Mouse (Mus musculus) left cerebral cortex, adult 18-20 months (tissue): ENCODE data around the gene Gm9964. TPM values are rescaled to one million over a fixed set of nuclear protein-coding genes. Genes with fewer than 3 reads are reported as not detected.
"Not testable (repeated sequence)": the region's sequence is repeated elsewhere in the genome, so short reads cannot be mapped to it uniquely, and the experiment has no call there.

Experiments used
- DNase-seq, 2 experiments: peaks; one replicate each; pipeline ENCODE4 v3.0.0; 2021 to 2022; ENCODE audit warnings: low spot score in 2 of 2, mixed read lengths in 1 of 2
- total RNA-seq, 2 experiments: library from RNA; stranded (reverse); gene quantifications; 2 replicates each; pipeline ENCODE4 v1.2.3; 2021

The Gm9964 gene
- total RNA-seq, 2 experiments from 2014 or later, result 0.49 TPM; not detected in 1

DNA sequence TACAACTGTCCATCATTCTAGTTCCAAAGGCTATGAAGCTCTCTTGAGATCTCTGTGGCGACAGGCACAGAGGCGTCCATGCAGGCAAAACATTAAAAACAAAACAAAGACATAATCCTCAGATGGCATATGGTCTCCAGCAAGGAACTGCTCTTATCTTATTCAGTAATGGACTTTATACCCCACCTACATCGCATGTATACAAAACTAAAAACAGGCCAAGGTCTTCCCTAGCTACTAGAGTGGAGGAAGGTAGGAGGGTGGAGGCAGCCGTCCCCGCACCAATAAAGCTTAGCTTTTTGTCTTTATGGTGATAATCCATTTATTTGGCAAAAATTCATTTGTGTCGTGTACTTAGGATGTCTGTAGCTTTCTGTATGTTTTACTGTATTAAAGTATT lies 6.4 kb upstream of the Gm9964 start:
- DNase-seq, result no peak

DNA sequence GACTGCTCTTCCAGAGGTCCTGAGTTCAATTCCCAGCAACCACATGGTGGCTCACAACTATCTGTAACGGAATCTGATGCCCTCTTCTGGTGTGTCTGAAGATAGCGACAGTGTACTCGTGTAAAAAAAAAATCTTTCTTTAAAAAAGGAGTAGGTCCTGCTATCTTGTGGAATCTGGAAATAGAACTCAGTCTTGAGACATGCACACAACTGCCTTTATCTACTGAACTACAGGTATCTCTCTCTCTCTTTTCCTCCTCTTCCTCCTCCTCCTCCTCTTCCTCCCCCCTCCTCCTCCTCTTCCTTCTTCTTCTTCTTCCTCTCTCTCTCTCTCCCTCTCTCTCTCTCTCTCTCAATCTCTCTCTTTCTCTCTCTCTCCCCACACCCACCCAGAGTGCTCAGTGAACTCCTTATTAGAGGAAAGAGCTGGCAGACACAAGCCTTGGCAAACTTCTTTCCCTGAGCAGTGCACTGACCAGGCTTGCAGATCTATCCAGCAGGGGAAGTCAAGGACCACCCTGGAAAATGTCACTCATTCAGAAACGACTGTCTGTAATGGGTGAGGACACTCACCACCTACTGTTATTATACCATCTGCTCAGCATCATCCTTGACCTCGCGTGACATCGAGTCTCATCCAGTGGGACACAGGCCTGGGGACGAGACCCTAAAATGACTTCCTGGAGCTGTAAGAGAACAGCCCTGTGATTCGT lies 3.2 kb upstream of the Gm9964 start:
- no peak for DNase-seq

DNA sequence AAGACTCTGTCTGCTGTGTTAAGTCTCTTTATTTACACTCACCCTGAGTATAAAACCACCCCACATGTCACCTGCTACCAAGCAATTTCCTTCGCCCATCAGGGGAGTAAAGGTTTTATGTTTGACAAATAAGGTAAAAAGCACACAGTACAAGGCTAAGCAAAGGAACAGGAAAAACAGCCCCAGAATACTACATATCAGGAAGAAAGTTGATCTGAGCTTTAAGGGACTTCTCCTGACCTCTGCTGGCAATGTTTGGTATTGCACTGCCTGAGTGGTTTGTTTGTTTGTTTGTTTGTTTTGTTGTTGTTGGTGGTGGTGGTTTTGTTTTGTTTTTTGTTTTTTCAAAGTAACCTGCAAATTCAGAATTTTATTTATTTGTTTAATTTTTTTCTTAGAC lies 539 bp downstream of the Gm9964 start:
- peak; percentile 6 to 35 for DNase-seq

DNA sequence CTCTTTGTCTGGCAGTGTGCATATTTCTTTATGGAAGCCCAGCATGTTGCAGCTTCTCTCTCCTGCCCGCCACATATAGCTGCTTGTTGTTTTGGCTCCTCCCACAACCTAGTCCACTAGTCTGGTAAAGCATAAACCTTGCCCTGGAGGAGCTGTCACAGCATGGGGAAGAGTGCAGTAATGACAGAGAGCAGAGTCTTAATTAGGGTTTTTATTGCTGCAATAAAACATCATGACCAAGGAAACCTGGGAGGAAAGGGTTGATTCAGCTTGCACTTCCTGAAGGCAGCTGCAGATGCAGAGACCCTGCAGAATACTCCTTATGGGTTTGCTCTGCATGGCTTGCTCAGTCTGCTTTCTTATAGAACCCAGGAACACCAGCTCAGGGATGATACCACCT lies 2.7 kb downstream of the Gm9964 start:
- no peak for DNase-seq

DNA sequence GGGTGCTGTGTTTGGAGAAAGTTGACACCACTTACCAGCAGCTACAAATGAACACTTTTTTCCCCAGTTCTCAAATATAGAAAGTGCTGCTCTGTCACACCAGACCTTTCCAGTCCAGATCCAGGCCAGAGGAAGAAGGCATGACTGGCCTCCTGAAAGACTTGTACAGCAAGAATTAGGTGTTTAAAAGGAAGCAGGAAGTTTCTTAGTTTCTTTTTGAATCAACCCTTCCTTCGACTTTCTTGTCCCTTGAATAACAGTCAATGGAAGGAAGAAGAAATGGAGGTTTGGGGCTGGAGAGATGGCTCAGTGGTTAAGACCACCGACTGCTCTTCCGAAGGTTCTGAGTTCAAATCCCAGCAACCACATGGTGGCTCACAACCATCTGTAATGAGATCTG lies 3.7 kb downstream of the Gm9964 start:
- no peak for DNase-seq

DNA sequence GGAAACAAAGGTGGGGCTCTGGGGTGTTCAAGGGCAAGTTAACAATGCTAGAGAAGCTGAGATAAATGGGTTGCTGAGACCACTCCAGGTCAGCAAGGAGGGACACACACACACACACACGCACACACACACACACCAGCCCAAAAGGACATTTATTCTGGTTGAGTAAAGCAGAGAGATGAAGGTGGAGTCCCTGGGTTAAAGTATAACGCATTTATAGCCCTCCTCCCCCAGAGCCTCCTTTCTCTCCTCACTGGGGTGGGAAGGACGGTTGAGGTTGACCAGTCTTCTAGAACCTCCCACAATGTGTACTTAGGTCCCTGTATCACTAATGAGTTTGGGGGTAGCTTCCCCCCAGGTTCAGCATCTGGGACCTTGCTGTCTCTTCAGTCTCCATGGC lies 4.6 kb downstream of the Gm9964 start:
- DNase-seq, result no peak

DNA sequence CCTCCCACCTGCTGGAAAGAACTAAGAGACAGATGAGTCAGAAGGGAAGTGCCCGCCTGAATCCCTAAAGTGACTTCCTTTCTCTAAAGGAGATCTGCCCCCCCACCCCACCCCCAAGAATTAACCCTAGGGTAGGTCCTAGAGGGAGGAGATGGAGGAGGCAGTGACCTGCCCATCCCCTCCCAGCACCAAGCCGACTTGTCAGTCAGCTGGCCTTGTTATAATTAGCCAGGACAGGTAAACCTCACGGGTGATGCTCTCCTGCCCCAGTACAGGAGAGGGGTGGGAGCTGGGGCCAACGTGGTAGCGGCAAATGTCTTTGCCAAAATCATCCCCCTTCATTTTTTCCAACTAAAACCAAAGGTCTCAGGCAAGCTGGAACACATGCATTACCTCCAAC lies 5.1 kb downstream of the Gm9964 start:
- DNase-seq, result no peak

DNA sequence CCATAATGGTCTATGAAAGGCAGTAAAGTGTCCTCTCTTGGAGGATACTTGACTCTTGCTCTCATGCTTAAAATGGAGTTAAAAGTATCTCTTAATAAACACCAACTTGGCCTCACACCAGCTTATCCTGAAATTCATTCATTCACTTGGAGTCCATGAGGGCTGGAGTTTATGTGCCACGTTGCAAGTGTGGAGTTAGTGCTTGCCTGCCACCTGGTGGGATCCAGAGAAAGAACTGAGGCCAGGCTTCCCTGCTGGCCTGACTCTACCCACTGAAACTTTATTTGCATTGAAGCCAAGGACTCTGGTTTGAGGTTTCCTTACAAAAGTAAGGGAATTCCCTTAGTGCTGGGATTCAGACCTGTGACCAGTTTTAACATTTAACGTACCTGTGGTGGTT lies 6.2 kb downstream of the Gm9964 start:
- no peak for DNase-seq

DNA sequence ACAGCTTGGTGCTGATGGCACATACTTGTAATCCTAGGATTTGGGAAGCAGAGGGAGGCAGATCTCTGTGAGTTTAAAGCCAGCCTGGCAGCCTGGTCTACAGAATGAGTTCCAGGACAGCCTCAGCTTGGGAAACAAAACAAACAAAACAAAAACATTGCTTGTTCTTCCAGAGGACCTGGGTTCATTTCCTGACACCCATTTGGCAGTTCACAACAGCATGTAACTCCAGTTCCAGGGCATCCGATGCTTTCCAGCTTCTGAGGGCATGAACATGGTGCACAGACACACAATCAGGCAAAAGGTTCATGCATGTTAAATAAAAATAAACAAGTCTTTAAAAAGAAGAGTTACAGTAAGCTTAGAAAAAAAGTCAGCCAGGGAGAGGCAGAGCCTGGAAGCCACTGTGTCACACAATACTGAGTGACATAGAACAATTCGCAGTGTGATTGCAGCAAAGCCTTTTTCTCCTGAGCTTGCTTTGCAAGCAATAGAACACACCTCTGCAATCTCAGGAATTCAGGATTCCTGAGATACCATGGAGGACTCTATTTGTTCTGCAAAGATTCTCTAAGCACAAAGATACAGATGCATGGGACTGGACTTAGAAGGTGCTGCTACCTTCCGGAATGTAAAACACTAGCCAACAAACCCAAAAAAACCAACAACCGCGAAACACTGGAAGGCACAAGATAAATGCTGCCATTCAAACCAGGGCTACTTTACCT lies 7.6 kb downstream of the Gm9964 start:
- DNase-seq, result no peak

DNA sequence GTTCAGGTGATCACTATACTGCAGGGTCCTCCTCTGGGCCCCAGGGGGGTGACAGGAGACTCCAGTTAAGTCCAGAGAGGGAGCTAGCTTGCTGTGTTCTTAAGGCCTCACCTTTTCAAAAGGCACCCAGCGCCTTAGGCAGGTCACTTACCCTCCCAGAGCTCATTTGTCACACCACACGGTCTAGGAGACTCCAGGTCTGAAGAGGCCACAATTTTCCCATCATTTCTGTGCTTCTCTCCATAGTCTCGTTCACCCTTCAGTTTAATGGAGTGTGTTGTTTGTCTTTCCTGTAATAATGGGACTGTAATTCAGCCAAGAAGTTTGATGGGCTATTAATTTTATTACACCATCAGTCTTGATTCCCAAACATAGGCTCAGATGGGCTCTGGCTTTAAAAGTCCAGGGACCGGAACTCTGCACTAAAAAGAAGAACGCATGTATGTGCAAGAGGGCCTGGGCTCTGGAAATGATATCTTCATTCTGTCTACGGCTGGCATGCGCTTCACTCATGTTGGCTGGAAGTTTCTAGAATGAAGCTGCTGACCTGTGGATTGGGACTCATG lies 8.3 kb downstream of the Gm9964 start:
- DNase-seq, result no peak

DNA sequence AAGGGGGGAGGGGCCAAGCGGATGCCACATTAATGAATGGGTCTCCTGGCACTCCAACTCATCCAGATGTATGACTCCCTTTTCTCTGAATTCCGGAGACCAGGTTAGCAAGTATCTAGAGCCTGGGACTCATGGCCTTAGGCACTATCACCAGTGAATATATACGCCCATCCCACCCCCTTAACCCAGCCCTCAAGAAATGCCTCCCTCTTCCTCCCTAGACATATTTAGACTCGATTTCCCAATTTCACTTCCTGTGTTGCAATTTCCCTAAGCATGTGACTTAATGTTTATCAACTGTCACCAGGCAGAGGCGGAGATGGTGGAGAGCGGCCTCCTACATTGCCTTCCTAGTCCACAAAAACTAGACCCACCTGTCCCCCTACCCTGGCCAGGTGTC lies 9.3 kb downstream of the Gm9964 start:
- DNase-seq, result no peak

DNA sequence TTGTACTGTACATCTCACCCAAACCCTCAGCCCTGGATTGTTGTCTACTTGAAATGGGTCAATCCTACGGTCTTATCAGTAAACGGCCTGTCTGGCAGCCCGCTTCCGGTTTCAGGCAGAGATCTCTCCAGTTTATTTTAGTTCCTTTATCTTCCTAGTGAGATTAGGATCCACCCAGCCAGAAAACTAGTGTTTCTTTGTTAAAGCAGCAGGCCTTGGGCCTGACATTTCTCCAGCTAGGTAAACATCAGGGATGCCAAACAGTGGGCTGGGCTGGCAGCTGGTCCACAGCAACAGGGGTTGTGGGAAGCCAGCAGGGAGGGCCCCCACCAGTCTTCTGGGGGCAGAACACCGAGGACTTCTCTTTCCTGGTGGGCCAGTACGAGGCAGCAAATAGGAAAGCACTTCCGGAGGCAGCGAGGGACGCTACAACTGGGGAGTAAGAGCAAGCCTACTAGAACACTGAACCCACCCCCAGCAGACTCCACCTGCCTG lies 10.4 kb downstream of the Gm9964 start:
- DNase-seq, result no peak

DNA sequence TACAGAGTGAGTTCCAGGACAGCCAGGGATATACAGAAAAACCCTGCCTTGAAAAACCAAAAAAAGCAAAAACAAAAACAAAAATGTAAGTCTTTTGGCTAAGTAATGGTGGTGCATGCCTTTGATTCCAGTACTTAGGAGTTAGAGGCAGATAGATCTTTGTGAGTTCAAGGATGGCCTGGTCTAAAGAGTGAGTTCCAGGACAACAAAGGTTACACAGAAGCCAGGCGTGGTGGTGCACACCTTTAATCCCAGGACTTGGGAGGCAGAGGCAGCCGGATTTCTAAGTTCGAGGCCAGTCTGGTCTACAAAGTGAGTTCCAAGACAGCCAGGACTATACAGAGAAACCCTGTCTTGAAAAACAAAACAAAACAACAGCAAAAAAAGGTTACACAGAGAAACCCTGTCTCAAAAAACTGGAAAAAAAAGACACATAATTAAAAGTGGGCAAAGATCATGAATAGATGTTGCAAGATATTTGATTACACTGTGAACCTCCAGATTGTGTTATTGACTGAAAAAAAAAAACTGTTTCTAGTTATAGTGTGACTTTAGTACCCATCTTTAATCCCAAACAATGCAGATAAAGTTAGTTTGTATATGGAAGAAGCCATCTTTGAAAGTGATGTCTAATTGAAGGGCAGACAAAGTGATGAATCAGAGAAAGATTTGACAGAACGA lies 13.2 kb downstream of the Gm9964 start:
- no peak for DNase-seq

DNA sequence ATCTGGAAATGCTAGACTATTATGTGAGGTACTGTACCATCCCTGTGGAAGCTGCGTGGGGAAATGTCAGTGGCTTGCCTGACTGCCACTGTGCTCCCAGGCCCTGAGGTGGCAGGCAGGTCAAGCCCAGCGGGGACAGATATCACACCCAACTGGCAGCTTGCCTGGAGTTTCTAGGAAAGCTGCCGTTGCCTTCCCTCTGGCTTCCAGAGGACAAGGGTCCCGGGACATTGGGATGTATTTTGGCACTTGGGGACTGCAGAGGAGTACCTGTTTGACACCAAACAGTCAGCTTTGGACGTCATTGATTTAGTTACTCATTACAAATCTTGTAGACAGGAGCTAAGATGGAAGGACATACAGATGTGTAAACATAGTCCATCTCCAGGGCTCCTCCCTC lies 15.3 kb downstream of the Gm9964 start:
- no peak for DNase-seq

DNA sequence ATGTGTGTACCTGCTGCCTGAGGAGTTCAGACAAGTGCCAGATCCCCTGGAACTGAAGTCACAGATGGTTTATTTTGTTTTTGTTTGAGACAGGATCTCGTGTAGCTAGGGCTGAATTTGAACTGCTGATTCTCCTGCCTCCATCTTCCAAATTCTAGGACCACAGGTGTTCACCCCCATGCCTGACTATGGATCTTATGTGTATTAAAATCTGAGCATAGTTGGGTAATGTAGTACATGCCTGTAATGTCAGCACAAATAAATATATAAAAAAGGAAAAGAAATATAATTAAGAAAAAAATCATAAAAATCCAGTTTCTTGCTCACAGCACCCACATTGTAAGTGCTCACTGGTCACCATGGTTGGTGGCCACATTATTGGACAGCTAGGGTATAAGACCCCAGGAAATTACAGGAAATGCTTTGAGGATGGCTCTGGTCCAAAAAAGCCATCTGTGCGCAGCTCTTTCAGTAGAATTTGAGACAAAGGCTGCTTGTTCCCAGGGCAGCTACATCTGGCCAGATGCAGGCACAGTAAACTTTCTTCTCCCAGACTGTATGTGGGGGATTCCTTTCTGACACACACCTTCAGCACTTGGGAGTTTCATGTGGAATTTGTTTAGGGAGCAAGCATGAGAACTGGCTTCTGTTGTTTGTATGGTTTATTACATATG lies 16.8 kb downstream of the Gm9964 start:
- DNase-seq, result no peak

DNA sequence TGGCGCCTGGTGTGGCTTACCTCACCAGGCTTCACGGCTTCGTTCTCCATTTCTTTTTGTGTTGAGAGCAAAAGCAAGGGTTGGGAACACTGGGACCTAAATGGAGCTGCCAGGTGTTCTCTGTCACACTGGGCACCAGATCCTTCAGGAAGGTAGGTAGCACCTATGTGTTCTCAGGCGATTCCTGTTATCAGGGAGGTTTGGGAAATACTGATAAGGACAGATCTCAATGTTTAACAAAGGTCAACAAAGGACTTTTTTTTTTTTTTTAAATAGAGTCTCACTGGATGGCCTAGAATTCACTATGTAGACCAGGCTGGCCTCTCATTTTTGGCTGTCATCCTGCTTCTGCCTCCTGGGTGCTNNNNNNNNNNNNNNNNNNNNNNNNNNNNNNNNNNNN lies 22.9 kb downstream of the Gm9964 start:
- DNase-seq, result no peak

DNA sequence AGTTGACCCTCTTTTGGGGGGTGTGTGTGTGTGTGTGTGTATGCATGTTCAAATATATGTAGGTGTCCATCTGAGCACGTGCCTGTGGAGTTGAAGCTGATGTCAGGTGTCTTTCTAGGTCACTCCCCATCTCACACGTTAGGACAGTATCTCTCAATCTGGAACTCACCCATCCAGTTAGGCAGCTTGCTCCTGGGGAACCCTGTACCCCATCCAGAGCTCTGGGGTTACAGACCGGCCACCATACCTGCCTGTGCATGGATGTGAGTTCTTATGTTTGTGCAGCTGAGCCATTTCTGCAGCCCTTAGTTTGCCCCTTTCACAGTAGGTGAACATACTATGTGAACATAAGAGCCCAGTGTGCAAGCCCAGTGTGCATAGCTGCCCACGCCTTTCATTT lies 23.7 kb downstream of the Gm9964 start:
- no peak for DNase-seq

DNA sequence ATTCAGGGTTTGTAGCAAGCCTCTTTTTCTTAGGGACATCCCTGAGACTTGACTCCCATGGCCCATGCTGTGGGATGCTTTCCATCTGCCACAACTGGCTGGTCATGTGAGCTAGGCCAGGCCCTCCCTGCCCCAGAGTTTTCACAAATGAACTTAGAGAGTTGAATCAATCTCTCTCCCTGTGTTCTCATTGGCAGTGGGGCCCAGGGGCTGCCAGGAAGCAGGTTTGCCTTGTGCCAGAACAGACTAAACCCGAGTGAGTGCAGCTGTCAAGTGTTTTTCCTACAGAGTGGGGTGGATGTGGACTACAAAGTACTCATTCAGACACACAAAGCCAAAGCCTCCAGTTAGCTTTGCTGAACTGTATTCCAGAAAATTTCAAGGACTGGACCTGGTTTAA lies 29.5 kb downstream of the Gm9964 start:
- DNase-seq, result no peak

DNA sequence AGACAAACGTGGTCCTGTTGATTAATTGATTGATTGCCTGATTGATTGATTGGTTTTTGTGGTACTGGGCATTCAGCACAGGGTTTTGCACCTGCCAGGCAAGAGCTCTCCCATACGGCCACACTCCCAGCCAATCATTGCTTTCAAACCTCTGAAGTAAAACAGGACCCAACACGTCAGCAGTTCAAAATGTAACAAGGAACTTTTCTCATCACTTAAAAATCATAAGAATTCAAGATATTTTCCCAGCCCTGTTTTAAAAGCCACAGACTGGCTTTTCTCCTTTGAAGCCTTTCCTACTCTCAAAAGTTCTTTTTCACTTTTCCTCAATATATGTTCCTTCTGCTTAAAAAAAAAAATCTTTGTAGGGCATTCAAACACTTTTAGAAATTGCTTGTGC lies 32.3 kb downstream of the Gm9964 start:
- no peak for DNase-seq

DNA sequence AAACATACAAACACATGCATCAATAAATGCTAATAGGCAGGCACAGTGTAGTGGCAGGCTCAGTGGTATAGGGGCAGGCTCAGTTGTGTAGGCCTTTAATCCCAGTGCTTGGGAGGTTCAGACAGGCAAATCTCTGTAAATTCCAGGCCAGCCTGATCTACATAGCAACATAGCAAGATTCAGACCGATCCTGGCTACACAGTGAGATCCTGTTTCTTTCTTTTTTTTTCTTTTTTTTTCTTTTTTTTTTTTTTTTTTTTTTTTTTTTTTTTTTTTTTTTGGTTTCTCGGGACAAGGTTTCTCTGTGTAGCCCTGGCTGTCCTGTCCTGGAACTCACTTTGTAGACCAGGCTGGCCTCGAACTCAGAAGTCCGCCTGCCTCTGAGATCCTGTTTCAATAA lies 36.6 kb downstream of the Gm9964 start:
- not testable (repeated sequence) for DNase-seq

DNA sequence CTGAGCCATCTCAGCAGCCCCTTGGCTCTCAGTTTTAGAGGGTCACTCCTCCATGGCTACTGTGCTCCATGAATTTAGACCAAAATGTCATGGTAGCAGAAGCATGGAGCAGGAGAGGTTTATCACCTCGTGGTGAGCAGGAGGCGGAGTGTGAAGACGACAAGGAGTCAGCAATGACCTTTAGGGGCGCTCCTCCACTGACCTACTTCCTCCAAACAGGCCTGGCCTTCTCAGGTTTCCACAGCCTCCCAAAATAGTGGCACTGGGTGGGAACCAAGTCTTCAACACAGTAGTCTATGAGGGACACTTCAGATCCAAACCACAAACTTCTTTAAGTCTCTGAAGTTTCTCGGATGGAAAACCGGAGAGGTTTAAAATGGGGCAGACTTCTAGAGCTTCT lies 38.0 kb downstream of the Gm9964 start:
- no peak for DNase-seq
